Mouse (Mus musculus) ES-CJ7 (cell line): ENCODE results near the gene Tmem106a.
"Not testable (repeated sequence)": the region's sequence is repeated elsewhere in the genome, so short reads cannot be mapped to it uniquely, and the experiment has no call there.

ENCODE experiments used
- DNase-seq: peaks from one replicate; pipeline ENCODE4 v3.0.0; 2011; ENCODE audit warnings: low read depth, low spot score

Tmem106a gene

GRCm38 (mm10) chr11:101599156-101599555 lies 17.1 kb downstream of the Tmem106a start, which contains the start of gene Gm11634:
Gene Gm11634, minus strand, starts transcription at chr11:101599256.
- DNase-seq: no peak

- peak; percentile 91 for DNase-seq
Observed at GRCm38 (mm10) chr11:101602491-101602890, 20.4 kb downstream of the Tmem106a start.

GRCm38 (mm10) chr11:101604116-101604515 lies 22.1 kb downstream of the Tmem106a start:
- DNase-seq: peak; percentile 74

- peak; percentile 95 for DNase-seq
Observed at GRCm38 (mm10) chr11:101604531-101605453, 22.8 kb downstream of the Tmem106a start.

GRCm38 (mm10) chr11:101607134-101607533 lies 25.1 kb downstream of the Tmem106a start:
- DNase-seq: peak; percentile 67

- DNase-seq: peak; percentile 58
Observed at GRCm38 (mm10) chr11:101610445-101610844, 28.4 kb downstream of the Tmem106a start.

- DNase-seq: peak; percentile 76
Observed at GRCm38 (mm10) chr11:101613596-101613995, 31.6 kb downstream of the Tmem106a start.

GRCm38 (mm10) chr11:101614116-101614515 lies 32.1 kb downstream of the Tmem106a start:
- no peak for DNase-seq

GRCm38 (mm10) chr11:101615380-101615779 lies 33.3 kb downstream of the Tmem106a start:
- DNase-seq: no peak

- no peak for DNase-seq
Observed at GRCm38 (mm10) chr11:101616104-101616503, 34.1 kb downstream of the Tmem106a start.

- DNase-seq: peak; percentile 49
Observed at GRCm38 (mm10) chr11:101616948-101617767, 35.1 kb downstream of the Tmem106a start.

GRCm38 (mm10) chr11:101617849-101618248 lies 35.8 kb downstream of the Tmem106a start:
- DNase-seq: peak; percentile 83

- DNase-seq: no peak
Observed at GRCm38 (mm10) chr11:101618596-101618995, 36.6 kb downstream of the Tmem106a start.

- not testable (repeated sequence) for DNase-seq
Observed at GRCm38 (mm10) chr11:101620022-101620655, 38.1 kb downstream of the Tmem106a start.

- no peak for DNase-seq
Observed at GRCm38 (mm10) chr11:101626649-101626994, 44.6 kb downstream of the Tmem106a start.

GRCm38 (mm10) chr11:101626995-101627856 lies 45.2 kb downstream of the Tmem106a start, which contains the start of gene Rdm1:
Gene Rdm1, plus strand, starts transcription at chr11:101627195.
- peak; percentile 98 for DNase-seq

GRCm38 (mm10) chr11:101627857-101628559 lies 46.0 kb downstream of the Tmem106a start:
- DNase-seq: peak; percentile 92

GRCm38 (mm10) chr11:101628733-101629417 lies 46.8 kb downstream of the Tmem106a start:
- DNase-seq: not testable (repeated sequence)

GRCm38 (mm10) chr11:101635660-101636059 lies 53.6 kb downstream of the Tmem106a start:
- DNase-seq: no peak
